Mouse (Mus musculus): ENCODE data around the gene Slc7a4. TPM values are rescaled to one million over a fixed set of nuclear protein-coding genes. Genes with fewer than 3 reads are reported as not detected.

Gene Slc7a4
- 102 and 105 TPM in 2 replicates for polyA plus RNA-seq (2021; fragmentation: Nextera tagmentation)
- long read RNA-seq, experiment 1, transcript Slc7a4-202 (5 exons, 3,281 nt), result major isoform, 104 of 263 reads
- long read RNA-seq, experiment 1, partial matches to known transcripts, result 52 of 263 reads
- long read RNA-seq, experiment 1, other reads (novel, unspliced or antisense), result 105 of 263 reads
- long read RNA-seq, experiment 2, transcript Slc7a4-211 (4 exons, 2,577 nt), result minor isoform, 6 of 610 reads
- long read RNA-seq, experiment 2, transcript Slc7a4-202 (5 exons, 3,281 nt), result major isoform, 311 of 610 reads
- long read RNA-seq, experiment 2, partial matches to known transcripts, result 50 of 610 reads
- long read RNA-seq, experiment 2, other reads (novel, unspliced or antisense), result 240 of 610 reads

DNA sequence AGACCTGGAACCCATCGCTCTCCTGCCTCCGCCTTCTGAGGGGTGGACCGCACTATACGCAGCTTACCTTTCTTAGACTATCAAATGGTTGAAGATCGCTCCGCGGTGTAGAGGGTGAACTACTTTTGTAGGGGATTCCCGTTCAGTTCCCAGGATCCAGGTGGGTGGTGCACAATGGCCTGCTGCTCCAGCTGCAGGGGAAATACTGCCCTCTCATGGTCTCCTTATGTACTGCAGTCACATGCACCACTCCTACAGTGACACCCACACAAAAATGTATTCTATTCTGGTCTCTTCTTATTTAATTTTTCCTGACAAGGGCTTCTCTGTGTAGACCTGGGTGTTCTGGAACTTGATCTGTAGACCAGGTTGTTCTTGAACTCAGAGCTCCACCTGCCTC is at the start of gene Slc7a4:
Slc7a4 (minus strand) TSS at position 151 of the 400 bp plus-strand sequence.

DNA sequence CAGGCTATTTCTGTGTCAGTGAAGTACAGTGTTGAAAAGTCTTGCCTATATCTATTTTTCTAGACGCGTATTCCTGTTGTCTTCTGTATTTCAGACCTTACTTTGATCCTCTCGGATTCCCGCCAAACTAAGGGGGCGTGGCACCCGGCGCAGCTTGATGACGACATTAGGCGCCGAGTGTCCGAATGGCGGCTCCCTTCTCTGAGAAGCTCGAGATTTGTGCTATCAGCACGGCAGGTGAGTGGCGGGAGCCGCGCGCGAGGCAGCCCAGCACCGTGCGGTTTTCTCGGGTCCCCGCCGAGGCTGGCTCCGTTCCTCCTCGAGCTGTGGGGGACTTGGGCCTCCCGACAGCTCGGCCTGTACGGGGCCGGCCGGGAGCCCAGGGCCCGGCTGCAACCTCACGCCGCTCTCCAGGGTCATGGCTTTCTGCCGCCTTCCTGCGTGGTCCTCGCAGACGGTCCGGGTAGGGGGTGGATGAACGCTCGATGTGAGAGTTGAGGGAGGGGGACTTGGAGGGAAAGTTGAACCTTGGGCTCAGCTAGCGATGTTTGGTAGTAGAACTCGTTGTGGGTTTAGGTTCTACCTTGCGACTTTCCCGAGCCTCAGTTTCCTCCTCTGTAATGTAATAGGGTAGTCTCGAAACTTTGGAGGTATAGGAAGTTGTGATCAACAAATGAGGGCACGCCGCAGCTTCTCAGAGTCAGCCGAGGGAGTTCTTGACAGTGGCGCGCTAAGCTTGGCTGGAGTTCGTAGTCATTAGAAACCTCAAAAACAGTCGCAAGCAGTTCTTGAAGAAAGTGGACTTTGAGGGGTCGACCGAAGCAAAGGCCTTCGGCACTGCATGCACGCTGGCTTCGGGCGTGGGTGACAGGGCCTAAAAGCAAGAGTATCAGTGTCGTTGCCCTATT is 36.4 kb upstream of the Slc7a4 start, which contains the start of gene Smpd4:
Smpd4 (plus strand) TSS at position 157 of the 908 bp plus-strand sequence.

GRCm38 (mm10) chr16:17561751-17562208 is 21.2 kb downstream of the Slc7a4 start, which contains the start of gene P2rx6:
P2rx6 (plus strand) TSS chr16:17561885.

GRCm38 (mm10) chr16:17561128-17561750 is 21.8 kb downstream of the Slc7a4 start, which contains the start of gene Lrrc74b:
Lrrc74b (minus strand) TSS chr16:17561247.

DNA sequence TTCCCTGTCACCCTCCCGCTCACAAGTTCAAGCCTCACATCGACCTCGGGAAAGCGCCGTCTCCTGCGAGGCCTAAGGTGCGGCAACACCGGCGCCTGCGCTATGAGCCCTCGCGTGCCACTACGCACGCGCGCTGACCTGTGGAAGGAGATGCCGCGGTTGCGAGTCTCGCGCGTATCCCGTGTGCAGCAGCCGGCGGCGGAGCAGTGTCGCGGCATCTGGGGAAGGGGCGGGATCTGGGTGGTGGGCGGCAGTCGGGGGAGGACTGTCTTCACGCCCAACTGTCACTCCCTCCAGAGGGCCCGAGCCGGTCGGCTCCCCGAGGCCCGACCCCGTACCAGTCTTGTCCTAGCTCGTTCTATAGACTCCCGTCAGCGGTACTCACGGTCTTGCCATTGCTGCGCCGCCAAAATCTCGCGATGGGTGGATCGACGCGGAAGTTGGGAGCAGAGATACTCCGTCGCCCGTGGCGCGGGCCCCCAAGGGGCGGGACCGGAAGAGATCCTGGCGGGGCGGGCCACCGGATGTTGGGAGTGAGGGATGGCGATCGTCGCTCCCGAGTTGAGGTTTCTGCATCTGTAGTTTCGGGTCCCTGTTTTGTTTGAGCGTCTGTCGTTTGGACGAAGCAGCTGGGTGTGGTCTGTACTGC is 52.2 kb downstream of the Slc7a4 start, which contains the start of gene Thap7:
Thap7 (minus strand) TSS at position 497 of the 649 bp plus-strand sequence.

Other genes with a start within 250 kb of the Slc7a4 start
- 6.8 and 6.9 TPM in 2 replicates for gene Snap29, start 177.2 kb downstream of the Slc7a4 start, polyA plus RNA-seq (2021; fragmentation: Nextera tagmentation)
- 62.7 and 66.9 TPM in 2 replicates for gene Pi4ka, start 176.9 kb downstream of the Slc7a4 start, polyA plus RNA-seq (2021; fragmentation: Nextera tagmentation)
- gene Crkl, start 131.2 kb downstream of the Slc7a4 start, polyA plus RNA-seq (2021; fragmentation: Nextera tagmentation), result 25.4 and 26.0 TPM in 2 replicates
- 18.6 and 19.3 TPM in 2 replicates for gene Aifm3, start 93.6 kb downstream of the Slc7a4 start, polyA plus RNA-seq (2021; fragmentation: Nextera tagmentation)
- gene Lztr1, start 74.5 kb downstream of the Slc7a4 start, polyA plus RNA-seq (2021; fragmentation: Nextera tagmentation), result 119 and 121 TPM in 2 replicates
- 57.8 and 60.8 TPM in 2 replicates for gene Thap7, start 52.1 kb downstream of the Slc7a4 start, polyA plus RNA-seq (2021; fragmentation: Nextera tagmentation)
- gene Lrrc74b, start 22.0 kb downstream of the Slc7a4 start, polyA plus RNA-seq (2021; fragmentation: Nextera tagmentation), result 1.7 and 2.3 TPM in 2 replicates
- gene P2rx6, start 21.3 kb downstream of the Slc7a4 start, polyA plus RNA-seq (2021; fragmentation: Nextera tagmentation), result 1.3 TPM in 2 replicates
- gene Smpd4, start 36.1 kb upstream of the Slc7a4 start, polyA plus RNA-seq (2021; fragmentation: Nextera tagmentation), result 6.6 and 10.5 TPM in 2 replicates
- 13.7 and 15.2 TPM in 2 replicates for gene Ccdc74a, start 63.3 kb upstream of the Slc7a4 start, polyA plus RNA-seq (2021; fragmentation: Nextera tagmentation)
- gene Med15, start 149.7 kb upstream of the Slc7a4 start, polyA plus RNA-seq (2021; fragmentation: Nextera tagmentation), result 46.8 and 48.5 TPM in 2 replicates
- gene Klhl22, start 176.4 kb upstream of the Slc7a4 start, polyA plus RNA-seq (2021; fragmentation: Nextera tagmentation), result 77.4 and 82.5 TPM in 2 replicates
- gene Scarf2, start 214.1 kb upstream of the Slc7a4 start, polyA plus RNA-seq (2021; fragmentation: Nextera tagmentation), result 0.55 and 1.2 TPM in 2 replicates
- gene B830017H08Rik, start 249.9 kb upstream of the Slc7a4 start, polyA plus RNA-seq (2021; fragmentation: Nextera tagmentation), result 0.93 and 1.1 TPM in 2 replicates

All from layer of hippocampus, adult 6 months (tissue).